Mouse (Mus musculus): ENCODE measurements at regions not wholly inside any gene's neighbourhood (a gene's known extent, or its start where the extent isn't known, plus 50 kb on each side); places are given as distances from the start of the nearest gene placed in this dataset.
A peak's percentile ranks its signal among the peaks of the same experiment; 100 is the strongest.

GRCm38 (mm10) chr5:47185868-47186267, 797.1 kb upstream of the Slit2 start:
- DNase-seq (ENCODE audit: low spot score): no peak

GRCm38 (mm10) chr5:47202164-47202914, 780.6 kb upstream of the Slit2 start:
- no peak for DNase-seq (ENCODE audit: low spot score)

- no peak for DNase-seq (ENCODE audit: low spot score)
Measured at GRCm38 (mm10) chr5:47202915-47203296, 780.0 kb upstream of the Slit2 start.

GRCm38 (mm10) chr5:47210542-47210941, 772.4 kb upstream of the Slit2 start:
- DNase-seq (ENCODE audit: low spot score): no peak

- no peak for DNase-seq (ENCODE audit: low spot score)
Measured at GRCm38 (mm10) chr5:47215421-47215820, 767.5 kb upstream of the Slit2 start.

- DNase-seq (ENCODE audit: low spot score): no peak
Measured at GRCm38 (mm10) chr5:47225247-47225646, 757.7 kb upstream of the Slit2 start.

- DNase-seq (ENCODE audit: low spot score): no peak
Measured at GRCm38 (mm10) chr5:47236094-47236493, 746.8 kb upstream of the Slit2 start.

- no peak for DNase-seq (ENCODE audit: low spot score)
Measured at GRCm38 (mm10) chr5:47240060-47240459, 742.9 kb upstream of the Slit2 start.

GRCm38 (mm10) chr5:47240586-47240985, 742.4 kb upstream of the Slit2 start:
- DNase-seq (ENCODE audit: low spot score): no peak

- DNase-seq (ENCODE audit: low spot score): no peak
Measured at GRCm38 (mm10) chr5:47254835-47255369, 728.0 kb upstream of the Slit2 start.

- DNase-seq (ENCODE audit: low spot score): no peak
Measured at GRCm38 (mm10) chr5:47261658-47262411, 721.1 kb upstream of the Slit2 start.

GRCm38 (mm10) chr5:47272642-47273041, 710.3 kb upstream of the Slit2 start:
- DNase-seq (ENCODE audit: low spot score): no peak

GRCm38 (mm10) chr5:47273389-47274255, 709.3 kb upstream of the Slit2 start:
- no peak for DNase-seq (ENCODE audit: low spot score)

GRCm38 (mm10) chr5:47274256-47274638, 708.7 kb upstream of the Slit2 start:
- no peak for DNase-seq (ENCODE audit: low spot score)

- no peak for DNase-seq (ENCODE audit: low spot score)
Measured at GRCm38 (mm10) chr5:47276231-47277195, 706.4 kb upstream of the Slit2 start.

- no peak for DNase-seq (ENCODE audit: low spot score)
Measured at GRCm38 (mm10) chr5:47279630-47280029, 703.3 kb upstream of the Slit2 start.

GRCm38 (mm10) chr5:47299602-47300001, 683.3 kb upstream of the Slit2 start:
- peak; percentile 39 for DNase-seq (ENCODE audit: low spot score)

- no peak for DNase-seq (ENCODE audit: low spot score)
Measured at GRCm38 (mm10) chr5:47317506-47317905, 665.4 kb upstream of the Slit2 start.

- no peak for DNase-seq (ENCODE audit: low spot score)
Measured at GRCm38 (mm10) chr5:47318147-47318546, 664.8 kb upstream of the Slit2 start.

- no peak for DNase-seq (ENCODE audit: low spot score)
Measured at GRCm38 (mm10) chr5:47322511-47323167, 660.3 kb upstream of the Slit2 start.

- no peak for DNase-seq (ENCODE audit: low spot score)
Measured at GRCm38 (mm10) chr5:47334299-47334698, 648.6 kb upstream of the Slit2 start.
